Mouse (Mus musculus) duodenum, adult 2 months (tissue): ENCODE data around the gene Dbx2. TPM values are rescaled to one million over a fixed set of nuclear protein-coding genes. Genes with fewer than 3 reads are reported as not detected.

ENCODE experiments used
- polyA plus RNA-seq: library from polyadenylated mRNA; depleted of rRNA; stranded (reverse); fragments of >200 nt; gene quantifications from 2 replicates; pipeline ENCODE4 v1.2.3, GENCODE M21; 2012; ENCODE audit warnings: low replicate concordance; rRNA removed

Dbx2 gene
- not detected in 2 replicates for polyA plus RNA-seq

GRCm38 (mm10) chr15:95655860-95656259 lies at the start of gene Dbx2:
Dbx2 (minus strand) TSS chr15:95655960.

Other genes with a start within 250 kb of the Dbx2 start
- gene Nell2, start 127.4 kb downstream of the Dbx2 start, polyA plus RNA-seq = 0.30 and 0.75 TPM in 2 replicates
- 22.4 and 93.1 TPM in 2 replicates for gene Ano6, start 134.9 kb upstream of the Dbx2 start, polyA plus RNA-seq